Mouse (Mus musculus): Measurements from ENCODE around the gene Rac1.

GRCm38 (mm10) chr5:143552911-143553310, 25.1 kb upstream of the Rac1 start:
- TF ChIP-seq MAX (IDR thresholded peaks at IDR 0.05; ENCODE audit: low read depth) (no peak), POLR2A (IDR thresholded peaks at IDR 0.05; ENCODE audit: insufficient read length, low read depth) (no peak), USF1 (IDR thresholded peaks at IDR 0.05; ENCODE audit: low read depth) (no peak), POLR2AphosphoS2 (IDR thresholded peaks at IDR 0.05; ENCODE audit: insufficient read length, low read depth) (no peak)
